Mouse (Mus musculus) cerebellum, postnatal 10 days (tissue): ENCODE measurements around the gene Glg1.

Experiments
- DNase-seq, 2 experiments: peaks; one replicate each; pipeline ENCODE4 v3.0.0; 2021; ENCODE audit warnings: mixed read lengths in 2 of 2

Glg1 gene

GRCm38 (mm10) chr8:111130756-111131155 lies 128.3 kb downstream of the Glg1 start:
- DNase-seq, result no peak

DNA sequence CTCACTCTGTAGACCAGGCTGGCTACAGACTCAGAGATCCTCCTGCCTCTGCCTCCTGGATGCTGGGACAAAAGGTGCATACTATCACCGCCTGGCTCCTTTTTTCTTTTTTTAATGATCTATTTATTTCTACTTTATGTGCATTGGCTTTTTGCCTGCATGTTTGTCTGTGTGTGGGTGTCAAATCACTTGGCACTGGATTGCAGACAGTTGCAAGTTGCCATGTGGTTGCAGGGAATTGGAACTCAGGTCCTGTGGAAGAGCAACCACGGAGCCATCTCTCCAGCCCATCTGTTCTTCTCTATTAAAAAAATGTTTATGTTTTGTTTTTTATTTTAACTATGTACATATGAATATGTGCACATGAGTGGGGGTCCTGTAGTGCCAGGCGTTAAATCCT lies 139.5 kb downstream of the Glg1 start:
- DNase-seq, result no peak

DNA sequence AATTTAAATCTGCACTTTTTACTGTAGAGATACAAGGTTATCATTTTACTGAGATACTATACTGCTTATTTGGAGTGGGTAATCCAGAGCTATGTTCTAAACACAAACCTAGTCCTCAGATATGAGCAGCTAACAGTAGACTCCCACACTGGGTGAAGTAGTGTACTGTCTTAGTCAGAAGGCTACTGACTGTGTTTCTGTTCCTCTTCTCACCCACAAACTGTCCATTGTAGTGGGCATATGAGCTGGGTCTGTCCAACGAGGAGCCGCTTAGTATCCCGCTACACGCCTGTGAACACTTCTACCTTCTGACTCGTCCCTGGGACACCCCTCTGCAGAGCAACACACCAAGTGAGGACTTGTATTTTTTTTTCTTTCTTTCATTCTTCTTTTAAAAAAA lies 144.1 kb downstream of the Glg1 start:
- DNase-seq, result no peak
